Mouse (Mus musculus) adrenal gland, adult 8-10 months (tissue): Measurements from ENCODE around the gene Adrm1. TPM values are rescaled to one million over a fixed set of nuclear protein-coding genes. Genes with fewer than 3 reads are reported as not detected.
"Not testable (repeated sequence)": the region's sequence is repeated elsewhere in the genome, so short reads cannot be mapped to it uniquely, and the experiment has no call there.

Experiments used
- DNase-seq: peaks from one replicate; pipeline ENCODE4 v3.0.0; 2022
- total RNA-seq, 4 experiments: library from RNA; stranded (reverse); gene quantifications; 2 replicates each; pipeline ENCODE4 v1.2.4; 2022

Adrm1 gene
- total RNA-seq, result 100 to 1,000 TPM; 158 to 178 (median 163) TPM

DNA sequence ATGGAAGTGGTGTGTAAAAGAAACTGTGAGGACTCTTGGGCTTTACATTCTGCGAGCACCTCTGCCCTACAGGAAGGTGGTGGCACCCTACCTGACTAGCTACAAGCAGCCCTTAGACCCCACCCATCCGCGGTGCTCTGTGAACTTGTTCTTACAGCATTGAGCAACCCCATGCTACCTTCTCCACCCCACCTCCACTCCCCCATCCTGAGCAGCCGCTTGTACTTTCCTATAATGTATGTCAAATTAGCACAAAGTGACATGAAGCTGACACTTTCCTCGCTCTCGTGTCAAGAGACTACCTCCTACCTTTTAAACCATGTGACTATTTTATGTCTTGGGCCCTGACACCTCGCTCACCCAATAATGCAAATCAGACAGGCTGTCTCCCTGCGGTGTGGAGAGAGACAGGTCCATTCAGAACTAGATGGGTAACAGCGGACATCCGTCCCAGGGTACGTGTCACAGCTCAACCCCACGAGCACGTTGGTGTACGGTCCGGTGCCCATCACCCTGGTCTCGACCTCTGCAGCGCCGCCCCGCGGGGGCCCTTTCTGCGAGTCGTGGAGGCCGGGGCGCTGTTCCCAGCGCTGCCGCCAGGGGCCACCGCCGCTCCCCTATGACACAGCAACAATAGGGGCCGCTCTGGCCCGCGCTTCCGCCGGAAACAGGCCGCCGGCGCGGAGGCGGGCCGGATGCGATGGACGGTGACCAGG lies at the start of gene Adrm1:
Gene Adrm1, plus strand, starts transcription at position 680 of the 716 bp plus-strand sequence.
- DNase-seq, result peak; percentile 94

DNA sequence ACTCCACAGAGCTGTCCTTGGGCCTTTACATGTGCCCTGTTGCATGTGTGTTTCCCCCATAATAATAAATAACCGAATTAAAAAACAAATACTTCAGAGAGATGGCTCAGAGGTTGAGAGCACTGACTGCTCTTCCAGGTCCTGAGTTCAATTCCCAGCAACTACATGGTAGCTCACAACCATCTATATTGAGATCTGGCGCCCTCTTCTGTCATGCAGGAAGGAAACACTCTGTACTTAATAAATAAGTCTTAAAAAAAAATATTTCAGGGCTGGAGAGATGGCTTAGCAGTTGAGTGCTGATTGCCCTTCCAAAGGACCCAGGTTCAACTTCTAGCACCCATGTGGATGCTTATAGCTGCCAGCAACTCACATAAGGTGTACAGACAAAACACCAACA lies 47.1 kb upstream of the Adrm1 start:
- no peak for DNase-seq

DNA sequence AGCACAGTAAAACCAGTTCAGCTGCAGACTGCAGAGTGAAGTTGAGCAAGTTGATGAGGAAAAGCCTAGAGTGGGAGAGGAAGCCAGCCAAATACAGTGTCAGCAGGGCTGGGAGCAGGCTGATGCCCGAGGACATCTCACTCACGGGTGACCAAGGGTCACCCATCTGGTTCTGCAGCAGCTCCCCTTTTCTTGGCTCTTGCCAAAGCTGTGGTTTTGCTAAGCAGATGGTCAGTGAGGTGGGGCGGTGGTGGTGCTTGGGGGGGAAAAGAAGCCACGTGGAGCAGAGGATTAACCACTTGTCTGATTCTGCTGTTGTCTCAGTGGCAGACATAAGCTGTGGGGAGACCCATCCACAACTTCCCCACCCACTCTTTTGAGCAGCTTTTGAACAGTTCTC lies 45.1 kb upstream of the Adrm1 start:
- peak; percentile 53 for DNase-seq

DNA sequence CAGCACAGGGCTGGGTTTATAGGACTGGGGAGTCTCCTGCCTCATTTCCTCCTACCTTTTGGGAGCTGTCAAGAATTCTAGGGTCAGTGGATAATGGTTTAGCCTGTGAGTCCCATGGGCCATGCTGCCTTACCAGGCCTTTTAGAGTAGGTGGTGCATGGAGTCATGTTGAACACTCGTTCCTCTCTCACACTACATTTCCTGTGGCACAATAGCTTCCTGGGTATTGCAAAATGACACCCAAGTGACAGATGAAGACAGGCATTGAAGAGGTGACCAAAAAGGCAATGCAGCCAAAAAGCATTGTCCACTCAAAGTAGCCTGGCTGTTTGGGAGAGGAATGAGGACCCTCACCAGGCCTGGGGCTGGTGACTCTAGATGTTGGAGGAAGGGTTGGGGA lies 43.6 kb upstream of the Adrm1 start:
- DNase-seq, result no peak

DNA sequence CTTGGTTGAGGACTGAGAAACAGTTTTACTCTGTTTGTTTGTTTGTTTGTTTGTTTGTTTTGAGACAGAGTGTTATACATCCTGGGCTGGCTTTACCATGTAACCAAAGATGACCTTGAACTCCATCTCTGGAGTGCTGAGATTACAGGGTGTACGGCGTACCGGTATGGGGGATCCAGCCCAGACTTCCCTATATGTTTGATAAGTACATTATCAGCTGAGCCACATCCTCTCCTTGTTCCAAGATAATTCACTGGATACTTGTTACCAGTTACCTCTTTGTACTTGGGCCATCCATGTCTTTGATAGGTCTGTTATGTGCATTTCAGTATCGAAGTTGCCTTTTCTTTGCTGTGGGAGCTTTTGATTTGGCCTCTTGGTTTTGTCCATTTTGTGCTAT lies 38.1 kb upstream of the Adrm1 start:
- DNase-seq, result no peak

DNA sequence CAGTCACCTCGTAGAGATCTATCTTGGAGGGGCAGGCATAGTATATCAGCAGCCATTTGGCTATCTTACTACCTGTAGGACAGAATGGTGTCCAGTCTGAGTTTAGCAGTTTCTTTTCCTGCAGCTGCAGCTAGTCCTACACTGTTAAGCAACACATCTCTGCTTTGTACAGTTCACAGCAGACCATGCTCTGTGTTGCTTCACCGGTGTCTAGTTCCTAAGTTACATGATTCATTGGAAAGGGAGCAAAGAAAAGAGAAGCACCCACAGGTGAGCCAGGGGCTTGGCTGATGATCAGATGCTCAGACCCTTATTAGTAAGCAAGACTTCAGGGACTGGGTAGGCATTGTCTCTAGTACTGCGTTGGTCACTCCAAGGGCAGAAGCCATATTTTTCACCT lies 37.4 kb upstream of the Adrm1 start:
- DNase-seq, result no peak

DNA sequence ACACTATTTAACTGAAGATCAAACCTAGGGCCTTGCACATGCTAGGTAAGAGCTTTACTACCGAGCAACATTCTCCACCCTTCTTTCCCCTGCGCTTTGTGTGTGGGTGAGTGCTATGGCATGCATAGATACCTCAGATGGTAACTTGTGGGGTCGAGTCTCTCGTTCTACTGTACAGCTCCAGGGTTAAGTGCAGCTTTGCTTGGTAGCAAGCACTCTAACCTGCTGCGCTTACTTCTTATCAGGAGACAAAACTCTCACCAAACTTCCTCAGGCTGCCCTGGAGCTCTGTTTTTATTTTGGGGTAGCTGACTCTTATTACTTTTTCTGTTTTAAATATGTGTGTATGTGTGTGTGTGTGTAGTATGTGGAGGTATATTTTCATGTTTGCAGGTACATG lies 35.9 kb upstream of the Adrm1 start:
- DNase-seq, result no peak

DNA sequence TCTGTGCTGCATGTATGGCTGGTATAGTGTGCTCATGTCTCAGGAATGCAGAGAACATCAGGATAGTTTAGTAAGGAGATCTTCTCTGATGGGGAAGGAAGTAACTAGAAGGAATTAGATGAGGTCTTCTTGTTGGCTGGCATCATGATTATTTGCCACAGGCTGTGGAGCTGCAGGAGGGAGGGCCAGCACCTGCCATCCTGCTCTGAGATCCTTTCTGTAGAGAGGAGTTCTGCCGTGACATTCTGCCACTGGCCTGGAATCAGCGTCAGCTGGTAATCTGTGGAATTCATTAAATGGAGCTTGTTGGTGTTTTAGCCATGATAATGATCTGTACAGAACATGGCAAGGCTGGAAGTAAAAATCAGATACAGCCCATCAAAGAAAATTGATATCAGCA lies 25.2 kb upstream of the Adrm1 start:
- no peak for DNase-seq

DNA sequence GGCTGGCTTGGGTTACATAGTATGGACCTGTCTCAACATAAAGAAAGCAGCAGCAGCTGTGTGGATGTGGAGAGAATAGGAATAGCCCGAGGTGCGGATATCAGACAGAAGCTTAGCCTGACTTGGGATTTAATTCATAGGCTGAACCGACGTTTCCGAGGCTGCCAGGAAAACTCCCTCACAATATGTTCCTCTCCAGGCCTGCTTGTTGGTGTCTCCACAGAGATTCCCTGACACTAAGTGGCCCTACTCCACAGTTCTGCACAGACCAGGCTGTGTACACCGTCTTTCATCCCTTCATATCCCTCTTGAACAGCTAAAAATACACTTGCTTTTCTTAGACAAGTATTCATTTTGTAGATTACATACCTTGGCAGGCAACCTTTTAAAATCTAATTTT lies 23.9 kb upstream of the Adrm1 start:
- no peak for DNase-seq

DNA sequence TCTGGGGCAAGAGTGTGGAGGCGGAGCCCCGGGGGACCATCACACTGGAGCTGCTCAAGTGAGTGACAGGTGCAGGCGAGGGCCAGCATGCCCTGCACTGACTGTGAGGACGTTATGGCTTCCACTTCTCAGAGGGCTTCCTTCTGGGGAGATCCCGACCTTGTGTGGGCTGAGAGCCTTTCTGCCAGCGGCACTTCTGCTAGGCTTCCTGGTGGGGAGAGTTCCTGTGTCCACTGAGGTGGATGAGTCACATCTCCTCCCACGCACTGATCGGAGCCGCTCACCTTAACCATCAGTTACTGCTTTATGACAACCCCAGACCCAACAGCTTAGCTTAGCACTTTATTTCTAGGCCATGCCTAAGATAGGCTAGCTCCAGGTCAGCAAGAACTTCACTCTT lies 22.7 kb upstream of the Adrm1 start:
- DNase-seq, result no peak

DNA sequence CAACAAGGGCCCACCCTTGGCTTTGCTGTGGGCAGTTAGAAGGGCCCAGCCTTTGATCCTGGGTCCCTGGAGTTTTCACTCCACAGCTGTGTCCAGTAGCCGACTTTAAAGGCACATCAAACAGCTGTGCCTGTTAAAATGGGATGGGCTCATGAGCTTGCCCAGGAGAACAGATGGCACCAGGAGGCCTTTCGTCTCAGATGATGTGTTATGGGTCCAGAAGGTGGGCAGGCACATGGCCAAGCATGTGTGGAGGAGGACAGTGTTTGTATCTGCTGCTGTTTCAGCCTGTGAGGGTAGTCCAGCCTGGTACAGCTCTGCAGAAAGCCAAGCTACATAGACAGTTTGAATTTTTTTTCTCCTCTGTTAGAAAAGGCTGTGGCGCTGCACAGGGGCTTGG lies 16.5 kb upstream of the Adrm1 start:
- no peak for DNase-seq

DNA sequence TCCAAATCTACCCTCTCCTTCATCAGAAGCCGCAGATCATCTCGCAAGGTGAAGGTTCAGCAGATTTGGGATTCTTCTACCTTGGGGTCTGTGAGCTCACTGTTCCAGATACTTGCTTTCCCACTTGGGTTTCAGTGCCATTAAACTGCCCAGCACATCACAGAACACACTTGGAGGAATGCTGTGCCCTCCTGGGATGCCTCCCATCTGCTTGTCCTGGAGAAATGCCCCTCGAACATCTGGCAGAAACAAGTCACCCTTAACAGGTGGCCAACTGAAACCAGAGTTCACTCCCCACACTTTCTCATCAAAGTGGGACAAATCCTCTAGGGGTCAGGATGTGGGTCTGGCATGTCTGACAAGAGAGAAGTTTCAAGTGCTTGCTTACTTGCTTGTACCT lies 12.7 kb upstream of the Adrm1 start:
- DNase-seq, result no peak

DNA sequence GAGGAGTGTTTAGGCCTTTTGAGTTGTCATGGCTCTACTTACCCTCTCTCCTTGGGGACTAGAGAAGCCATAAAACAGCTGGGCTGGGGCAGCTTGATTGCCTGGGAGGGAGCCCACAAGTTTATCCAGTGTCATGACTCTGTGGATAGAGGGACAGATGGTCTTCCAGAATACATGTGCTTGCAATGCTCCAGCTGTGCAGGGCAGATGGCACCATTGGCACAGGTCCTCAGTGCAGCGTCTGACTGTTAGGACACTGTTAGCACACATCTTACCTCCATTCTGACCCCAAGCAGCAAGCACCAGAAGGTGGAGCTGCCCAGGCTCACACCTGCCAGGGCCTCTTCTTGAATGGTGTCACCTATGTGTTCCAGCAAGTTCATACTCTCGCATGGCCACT lies 5.4 kb upstream of the Adrm1 start:
- no peak for DNase-seq

DNA sequence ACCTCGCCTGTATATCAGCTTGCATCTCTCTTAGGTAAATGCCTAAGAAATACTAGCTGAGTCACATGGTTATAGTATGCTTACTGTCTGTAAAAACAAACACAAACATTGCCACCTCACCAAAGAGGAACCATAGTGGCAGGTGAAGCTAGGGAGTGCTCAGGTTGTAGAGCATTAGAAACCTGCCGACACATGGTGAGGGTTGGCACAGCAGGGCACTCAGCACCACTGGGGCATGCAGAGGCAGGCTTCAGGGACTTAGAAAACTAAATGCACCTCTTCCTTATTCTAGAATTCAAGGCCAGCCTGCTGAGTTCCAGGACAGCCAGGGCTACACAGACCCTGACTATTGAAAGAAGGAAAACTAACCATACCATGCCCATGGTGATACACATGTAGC lies 4.4 kb upstream of the Adrm1 start:
- no peak for DNase-seq

DNA sequence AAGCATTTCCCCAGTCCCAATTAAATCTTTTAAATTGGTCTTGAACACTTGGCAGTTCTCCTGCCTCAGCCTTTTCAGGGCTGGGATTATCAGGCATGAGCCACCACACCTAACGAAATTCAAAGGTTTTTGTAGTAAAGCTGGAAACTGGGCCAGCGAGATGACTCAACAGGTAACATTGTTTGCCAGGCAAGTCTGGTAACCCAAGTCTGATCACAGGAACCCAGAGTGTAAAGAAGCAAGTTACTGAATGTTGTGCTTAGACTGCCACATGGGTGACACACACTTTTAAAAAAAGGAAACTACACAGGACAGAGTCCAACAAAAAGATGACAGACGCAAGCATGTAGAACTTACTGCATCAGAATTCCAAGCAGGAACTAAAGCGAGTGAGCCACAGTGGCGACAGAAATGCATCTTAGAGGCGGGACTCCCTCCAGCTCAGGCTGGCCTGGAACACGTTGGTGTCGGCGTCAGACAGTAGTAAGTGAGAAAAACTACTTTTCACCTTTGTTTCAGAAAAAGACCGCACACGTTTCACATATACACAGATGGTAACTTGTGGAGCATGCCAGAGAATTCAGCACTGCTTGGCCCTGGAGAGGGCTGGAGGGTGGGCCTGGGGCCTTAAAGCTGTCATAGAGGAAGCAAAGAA lies 1.0 kb upstream of the Adrm1 start:
- no peak for DNase-seq

DNA sequence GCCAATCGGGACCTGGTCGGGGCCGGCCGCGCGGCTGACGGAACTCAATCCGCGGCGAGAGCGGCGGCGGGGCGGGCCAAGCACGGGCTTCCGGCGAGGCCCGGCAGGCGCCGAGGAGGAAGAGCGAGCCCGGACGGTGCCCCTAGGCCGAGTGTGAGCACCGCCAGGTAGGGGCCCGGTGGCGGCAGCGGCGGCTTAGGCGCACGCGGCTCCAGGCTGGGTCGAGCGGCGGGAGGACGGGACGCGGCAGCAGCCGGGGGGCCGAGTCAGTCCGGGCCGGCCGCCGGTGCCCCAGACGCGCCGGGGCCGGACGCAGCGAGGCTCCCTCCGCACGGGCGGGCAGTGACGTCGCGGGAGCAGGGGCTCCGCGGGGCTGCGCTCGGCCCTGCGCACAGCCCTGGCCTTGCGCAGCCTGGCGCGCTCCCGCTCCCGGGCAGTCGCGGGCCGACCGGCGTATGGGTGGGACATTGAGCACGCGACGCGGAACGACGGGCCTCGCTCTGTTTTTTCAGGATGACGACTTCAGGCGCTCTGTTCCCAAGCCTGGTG lies 311 bp downstream of the Adrm1 start:
- no peak for DNase-seq

DNA sequence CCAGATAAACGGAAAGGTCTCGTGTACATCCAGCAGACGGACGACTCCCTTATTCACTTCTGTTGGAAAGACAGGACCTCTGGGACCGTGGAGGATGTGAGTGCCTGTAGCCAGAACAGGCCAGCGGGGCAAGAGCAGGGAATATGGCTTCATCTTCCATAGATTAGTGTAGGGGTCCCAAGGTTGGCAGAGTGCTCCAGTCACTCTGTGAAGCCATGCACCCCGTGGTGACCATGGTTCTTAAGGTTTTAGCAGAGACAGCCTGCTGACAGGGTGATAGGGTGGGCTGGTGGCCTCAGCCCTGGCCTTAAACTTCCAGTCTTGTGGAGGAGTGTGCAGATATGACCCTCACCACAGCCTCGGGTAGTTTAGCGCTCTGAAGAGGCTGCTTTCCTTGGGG lies 867 bp downstream of the Adrm1 start:
- no peak for DNase-seq

DNA sequence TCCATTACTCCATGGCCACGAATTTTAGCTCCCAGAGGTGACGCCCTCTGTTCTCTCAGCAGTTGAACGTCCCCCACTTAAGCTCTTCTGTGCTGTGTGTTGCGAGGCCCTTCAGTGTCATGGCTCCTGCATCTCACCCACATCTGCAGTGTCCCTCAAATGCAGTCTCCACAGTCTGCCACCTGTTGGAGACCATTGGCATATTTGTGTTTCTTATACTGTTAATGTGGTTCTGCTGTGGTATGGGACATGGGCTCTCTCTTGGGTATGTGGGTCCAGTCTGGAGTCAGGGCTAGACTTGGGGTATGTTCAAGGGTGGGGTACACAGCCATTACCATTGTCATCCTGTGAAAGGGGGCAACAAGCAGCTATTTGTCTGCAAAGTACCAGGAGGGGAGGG lies 1.9 kb downstream of the Adrm1 start:
- DNase-seq, result no peak

DNA sequence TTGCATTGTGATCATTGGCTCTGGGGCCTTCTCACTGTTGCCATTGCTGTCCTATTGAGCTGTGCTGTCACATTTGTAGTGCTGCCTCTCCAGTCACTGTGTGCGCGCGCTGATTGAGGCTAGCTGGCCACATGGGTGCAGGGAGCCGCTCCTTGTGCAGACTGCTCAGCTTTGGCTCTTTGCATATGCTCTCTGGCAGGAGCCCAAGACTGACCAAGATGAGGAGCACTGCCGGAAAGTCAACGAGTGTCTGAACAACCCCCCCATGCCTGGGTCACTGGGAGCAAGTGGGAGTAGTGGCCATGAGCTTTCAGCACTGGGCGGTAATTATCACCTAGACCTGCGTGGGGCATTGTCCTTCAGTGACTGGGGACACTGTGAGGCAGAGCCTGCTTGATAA lies 2.4 kb downstream of the Adrm1 start:
- not testable (repeated sequence) for DNase-seq

DNA sequence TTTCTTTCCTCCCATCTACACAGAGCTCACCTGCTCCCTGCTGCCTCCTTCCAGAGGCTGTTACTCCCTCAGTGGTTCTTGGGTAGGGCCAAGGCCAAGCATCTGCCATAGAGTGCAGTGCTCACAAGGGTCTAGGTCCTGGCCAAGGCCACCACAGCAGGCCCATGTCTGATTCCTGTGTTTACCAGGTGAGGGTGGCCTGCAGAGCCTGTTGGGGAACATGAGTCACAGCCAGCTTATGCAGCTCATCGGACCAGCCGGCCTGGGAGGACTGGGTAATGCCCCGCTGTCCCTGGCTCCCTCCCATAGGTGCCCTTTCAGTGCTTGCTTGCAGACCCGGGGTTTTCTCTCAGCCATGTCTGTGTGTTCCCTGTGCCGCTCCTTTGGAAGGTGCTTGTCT lies 2.8 kb downstream of the Adrm1 start:
- DNase-seq, result no peak

DNA sequence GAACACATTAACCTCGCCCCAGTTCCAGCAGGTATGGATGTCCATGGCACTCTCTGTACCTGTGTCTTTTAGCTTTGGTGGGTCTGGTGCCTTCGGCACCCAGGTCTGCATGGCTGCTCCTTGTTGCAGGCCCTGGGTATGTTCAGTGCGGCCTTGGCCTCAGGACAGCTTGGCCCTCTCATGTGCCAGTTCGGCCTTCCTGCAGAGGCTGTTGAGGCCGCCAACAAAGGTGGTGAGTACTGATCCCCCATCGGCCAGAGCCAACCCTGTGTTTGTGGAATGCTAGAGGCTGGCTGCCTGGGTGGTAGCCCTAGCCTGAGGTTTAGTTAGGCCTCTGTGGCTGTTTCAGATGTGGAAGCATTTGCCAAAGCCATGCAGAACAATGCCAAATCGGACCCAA lies 4.4 kb downstream of the Adrm1 start:
- DNase-seq, result no peak

DNA sequence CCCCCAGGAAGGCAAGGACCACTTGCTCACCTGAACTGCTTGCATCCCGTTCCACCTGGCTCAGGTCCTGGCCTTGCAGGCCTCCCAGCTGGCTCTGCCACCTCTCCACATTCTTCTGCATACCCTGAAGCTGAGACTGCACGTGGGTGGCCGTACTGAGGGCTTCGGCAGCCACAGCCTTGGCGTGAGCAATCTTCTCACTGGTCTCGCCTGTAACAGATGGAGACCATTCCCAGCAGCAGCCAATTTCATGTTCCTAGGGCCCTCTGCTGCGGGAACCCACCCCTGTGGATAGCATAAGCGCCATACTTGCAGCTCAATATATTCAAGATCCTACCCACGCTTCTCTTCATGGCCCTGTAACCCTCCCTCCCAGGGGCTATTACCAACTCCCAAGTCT lies 10.3 kb downstream of the Adrm1 start:
- DNase-seq, result no peak

DNA sequence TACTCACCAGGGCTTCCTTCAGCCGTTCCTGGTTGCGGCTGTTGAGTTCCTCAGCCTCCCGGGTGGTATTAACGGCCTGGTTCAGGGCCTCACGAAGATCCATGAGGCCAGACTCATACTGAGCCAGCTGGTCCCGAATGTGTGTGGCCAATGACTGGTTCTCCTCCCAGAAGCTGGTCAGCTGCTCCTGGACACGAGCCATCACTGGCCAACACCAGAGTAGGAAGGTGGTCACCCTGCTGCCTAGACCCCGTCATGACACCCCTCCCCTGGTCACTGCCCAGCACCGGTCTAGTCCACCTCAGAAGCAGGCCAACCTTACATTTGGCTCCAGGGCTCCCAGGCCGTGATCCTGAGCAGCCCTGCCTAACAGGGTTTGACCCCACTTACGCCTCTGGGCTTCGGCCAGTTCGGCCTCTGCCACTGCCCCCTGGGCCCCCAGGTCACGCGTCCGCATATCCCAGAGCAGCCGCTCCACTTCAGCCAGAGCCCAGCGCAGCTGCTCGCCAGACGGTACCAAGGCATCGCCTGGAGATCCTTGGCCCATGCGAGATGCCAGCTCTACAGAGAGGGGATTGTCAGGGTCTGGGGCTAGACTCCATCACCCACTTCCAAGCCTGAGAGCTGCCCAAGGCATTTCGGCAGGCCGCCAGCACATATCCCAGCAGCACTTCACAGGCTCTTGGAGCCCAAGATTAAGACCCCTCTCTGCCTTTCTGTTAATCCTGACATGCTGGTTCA lies 12.9 kb downstream of the Adrm1 start:
- no peak for DNase-seq

DNA sequence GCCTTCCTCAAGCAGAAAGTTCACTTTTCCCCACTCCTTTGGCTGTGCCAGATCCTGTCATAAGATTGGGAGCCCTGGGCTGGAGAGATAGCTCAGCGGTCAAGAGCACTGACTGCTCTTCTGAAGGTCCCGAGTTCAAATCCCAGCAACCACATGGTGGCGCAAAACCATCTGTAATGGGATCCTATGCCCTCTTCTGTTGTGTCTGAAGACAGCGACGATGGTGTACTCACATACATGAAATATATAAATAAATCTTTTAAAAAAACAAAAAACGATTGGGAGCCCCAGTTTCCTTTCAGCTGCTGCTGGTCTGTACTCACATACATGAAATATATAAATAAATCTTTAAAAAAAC lies 13.4 kb downstream of the Adrm1 start:
- DNase-seq, result no peak
